Mouse (Mus musculus) layer of hippocampus, adult 18-20 months (tissue): ENCODE measurements around the gene Tspan18. TPM values are rescaled to one million over a fixed set of nuclear protein-coding genes. Genes with fewer than 3 reads are reported as not detected.

Source experiments
- DNase-seq, 2 experiments: peaks; one replicate each; pipeline ENCODE4 v3.0.0; 2022; ENCODE audit warnings: low spot score in 2 of 2
- total RNA-seq, 2 experiments: library from RNA; stranded (reverse); gene quantifications; 2 replicates each; pipeline ENCODE4 v1.2.3; 2021

The Tspan18 gene
- total RNA-seq, 2 experiments from 2014 or later, result 27.8 to 31.3 TPM

DNA sequence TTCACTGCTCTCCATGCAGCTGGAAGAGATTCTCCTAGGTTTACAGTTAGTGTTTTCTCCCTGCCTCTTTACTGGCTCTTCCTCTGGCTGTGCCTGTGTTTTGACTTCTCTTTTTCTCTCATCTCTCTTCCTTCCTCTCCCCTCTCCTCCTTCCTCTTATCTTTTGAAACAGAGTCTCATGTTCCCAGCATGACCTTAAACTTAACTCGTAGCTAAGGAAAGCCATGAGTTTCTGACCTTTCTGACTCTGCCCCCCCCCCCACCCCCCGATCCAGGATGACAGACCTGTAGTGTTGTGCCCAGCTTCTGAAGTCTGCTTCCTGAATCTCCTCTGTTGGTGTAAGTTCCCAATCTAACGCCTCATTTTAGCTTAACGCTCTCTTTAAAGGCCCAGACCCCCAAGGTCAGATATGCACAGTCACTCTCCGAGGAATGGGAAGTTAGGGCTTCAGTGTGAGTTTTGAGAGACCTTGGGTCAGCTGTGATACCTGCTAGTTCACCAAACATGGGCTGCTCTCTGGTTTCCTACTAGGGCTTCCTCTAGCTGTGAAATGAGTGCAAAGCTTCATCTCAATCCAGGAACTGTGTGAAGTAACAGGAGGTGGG, 11.5 kb upstream of the Tspan18 start:
- DNase-seq, result no peak

GRCm38 (mm10) chr2:93339373-93340106, 5.2 kb upstream of the Tspan18 start:
- DNase-seq, result no peak

DNA sequence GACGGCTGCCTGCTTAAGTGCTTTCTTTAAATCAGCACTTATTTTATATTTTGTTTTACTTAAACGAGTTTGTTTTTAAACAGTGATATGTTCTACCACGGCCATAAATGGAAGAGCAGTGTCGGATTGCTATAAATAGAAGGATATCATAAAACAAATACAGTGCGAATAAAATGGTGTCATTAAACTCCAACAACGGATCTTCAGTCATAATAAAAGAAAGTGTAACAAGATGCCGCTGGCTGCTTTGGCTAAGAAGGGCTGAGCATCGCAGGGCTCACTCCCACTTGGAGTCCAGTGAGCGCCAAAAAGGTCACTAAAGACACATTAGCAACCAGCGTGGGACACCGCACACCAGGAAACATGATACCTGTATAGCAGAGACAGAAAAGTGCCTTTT, 1.7 kb upstream of the Tspan18 start:
- DNase-seq, result no peak

DNA sequence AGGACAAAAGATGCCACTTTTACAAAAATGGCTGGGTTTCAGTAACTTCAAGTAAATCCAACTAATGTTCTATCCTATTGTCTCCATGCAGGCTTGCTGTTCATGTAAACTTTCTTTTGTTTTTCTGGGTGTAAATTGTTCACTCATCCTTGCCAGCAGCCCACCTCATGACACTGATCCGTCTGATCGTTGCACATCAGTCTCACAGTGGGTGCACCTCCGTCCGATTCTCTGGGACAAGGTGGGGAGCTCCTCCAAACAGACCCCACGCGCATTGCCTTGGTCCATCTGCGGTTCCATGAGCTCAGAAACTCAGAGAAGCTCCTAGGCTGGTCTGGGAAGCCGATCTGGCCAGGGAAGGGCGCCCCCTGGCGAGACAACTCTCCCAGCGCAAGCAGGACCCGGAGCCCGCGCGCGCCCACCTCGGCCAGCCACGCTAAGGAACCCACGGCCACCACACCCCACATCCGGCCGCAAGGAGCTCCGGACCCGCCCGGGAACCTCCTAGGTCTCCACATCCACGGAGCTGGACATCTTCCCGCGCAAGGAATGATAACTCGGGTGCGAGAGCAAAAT, 976 bp downstream of the Tspan18 start:
- DNase-seq, result peak; percentile 75 to 87

GRCm38 (mm10) chr2:93332277-93332676, 2.0 kb downstream of the Tspan18 start:
- no peak for DNase-seq

GRCm38 (mm10) chr2:93331121-93331520, 3.2 kb downstream of the Tspan18 start:
- peak in 1 of 2 experiments; percentile 60 for DNase-seq

DNA sequence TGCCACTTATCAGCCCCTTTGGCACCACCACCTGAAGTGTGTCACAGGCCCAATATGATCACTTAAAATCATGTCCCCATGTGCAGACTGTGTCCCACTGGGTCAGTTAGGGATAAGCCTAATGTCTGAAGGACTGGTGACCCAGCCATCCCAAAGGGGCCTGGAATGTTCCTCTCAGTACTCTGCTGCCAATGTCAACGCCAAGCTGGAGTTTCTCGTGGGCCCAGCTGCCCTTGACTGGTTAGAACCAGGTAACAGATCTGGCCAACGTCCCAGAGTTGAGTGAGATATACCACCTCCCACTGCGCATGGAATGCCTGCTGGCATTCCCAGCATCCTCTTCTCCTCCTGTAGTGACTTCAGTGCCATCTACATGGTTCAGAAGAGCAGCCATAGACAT, 5.2 kb downstream of the Tspan18 start:
- no peak for DNase-seq

- DNase-seq, result peak; percentile 20 to 63
Measured at GRCm38 (mm10) chr2:93327915-93328555, 6.3 kb downstream of the Tspan18 start.

DNA sequence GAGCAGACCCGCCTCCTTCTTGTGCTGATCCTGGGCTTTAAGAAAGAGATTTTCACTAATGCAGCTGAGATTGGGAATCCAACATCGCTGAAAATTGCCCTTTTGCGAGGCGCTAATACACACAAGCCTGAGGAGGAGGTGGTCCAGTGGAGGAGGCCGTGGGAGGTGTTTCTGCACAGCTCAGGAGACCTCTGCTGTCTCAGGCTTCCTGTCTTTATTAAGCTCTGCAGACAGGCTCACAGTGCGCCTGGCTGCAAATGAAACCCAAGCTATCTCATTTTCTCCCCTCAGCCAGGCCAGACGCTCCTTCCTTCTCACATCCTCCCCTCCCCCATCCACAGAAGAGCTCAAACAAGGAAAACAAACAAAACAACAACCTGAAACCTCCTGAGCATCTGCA, 9.6 kb downstream of the Tspan18 start:
- DNase-seq, result no peak

DNA sequence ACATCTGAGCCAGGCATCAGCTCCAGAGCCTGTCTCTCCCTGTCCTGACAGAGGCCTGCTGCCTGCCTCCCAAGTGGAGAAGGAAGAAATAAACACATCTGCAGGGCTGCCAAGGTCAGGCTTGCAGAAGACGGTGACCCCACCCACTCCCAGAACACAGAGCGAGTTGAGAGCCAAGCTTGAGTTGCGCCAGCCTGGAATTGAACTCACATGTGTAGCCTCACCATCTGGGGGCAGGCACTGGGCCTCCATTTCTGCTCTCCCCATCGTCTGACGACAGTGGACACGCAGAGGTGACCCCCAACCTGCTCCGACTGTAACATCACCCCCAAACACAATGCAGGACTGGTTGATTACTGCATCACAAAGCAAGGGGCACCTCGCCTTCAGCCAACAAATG, 12.4 kb downstream of the Tspan18 start:
- DNase-seq, result no peak

DNA sequence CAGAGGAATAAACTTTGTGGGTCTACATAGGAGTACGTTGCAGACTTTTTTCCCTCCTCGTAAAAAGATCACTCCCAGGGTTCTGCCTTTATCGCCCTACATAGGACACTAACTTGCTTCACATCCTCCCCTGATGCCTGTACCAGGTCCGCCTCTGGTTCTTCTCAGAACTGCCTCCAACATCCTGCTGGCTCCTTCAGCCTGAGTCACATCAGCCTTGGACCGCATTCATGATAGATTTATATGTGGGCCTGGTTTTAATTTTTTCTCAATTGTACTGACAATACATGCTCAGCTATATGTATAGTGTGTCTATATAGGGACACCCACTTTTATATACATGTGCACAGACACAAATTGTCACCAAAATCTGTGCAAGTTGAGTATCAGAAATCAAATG, 14.0 kb downstream of the Tspan18 start:
- DNase-seq, result no peak

GRCm38 (mm10) chr2:93319598-93319997, 14.7 kb downstream of the Tspan18 start:
- DNase-seq, result no peak

DNA sequence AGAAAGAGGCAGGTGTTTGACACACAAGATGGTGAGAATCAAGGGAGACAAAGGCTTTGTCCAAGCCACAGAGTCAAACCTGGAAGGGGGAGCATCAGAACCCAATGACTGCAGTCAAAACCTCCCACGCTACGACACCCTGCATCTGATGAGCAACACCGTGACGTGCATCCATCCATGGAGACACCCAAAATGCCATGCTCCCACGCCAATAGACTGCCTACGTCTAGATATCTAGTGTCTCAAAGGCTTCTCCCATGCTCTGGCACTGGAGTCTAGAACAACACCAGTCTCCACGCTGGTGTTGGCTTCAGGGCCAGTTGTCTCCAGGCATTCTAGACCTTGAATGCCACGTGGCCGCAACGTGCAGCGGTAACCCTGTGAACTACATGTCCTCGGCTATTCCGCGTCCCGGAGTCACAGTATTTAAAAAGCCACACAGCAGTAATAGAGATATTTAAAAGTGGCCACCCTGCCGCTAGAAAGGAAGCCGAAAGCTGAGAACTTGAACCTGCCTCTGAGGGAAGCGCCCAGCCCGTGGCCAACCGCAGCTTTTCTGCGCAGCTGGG, 15.4 kb downstream of the Tspan18 start:
- DNase-seq, result peak; percentile 37 to 73

DNA sequence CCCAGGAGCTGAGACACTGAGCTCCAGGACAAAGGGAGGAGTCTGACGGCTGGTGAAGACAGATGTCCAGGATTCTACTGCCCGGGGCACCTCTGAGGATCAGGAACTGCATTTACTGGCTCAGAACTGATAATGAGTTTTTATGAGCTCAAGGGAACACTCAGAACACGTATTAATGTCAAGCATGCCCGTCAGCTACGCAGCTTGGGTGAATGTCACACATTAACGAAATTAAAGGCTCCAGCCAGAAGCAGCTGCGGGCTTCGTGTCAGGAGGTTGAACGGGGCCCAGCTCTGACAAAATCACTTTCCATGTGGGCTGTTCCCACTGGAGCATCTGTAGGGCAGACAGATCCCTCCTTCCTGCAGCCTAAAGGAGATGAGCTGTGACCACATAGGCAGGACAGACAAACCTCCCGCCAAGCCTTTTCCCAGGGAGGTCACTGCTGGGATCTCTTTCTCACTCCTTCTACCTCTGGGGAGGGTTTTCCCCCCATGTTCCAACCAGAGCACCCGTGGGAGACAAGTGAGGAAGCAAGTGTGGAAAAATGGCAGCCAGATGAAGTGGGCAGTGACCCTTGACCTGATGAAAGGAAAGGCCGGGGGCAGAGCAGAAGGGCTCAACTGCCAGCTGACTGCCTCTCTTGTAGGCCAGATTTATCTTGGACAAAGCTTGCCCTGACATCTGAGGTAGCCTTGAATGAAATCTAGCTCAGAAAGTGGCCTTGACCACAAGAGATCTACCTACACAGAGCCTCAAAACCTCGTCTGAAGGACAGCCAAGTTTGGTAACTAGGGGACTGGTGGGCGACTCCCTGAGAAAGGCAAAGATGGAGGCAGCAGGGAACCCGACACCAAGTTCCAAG, 20.3 kb downstream of the Tspan18 start:
- no peak for DNase-seq

DNA sequence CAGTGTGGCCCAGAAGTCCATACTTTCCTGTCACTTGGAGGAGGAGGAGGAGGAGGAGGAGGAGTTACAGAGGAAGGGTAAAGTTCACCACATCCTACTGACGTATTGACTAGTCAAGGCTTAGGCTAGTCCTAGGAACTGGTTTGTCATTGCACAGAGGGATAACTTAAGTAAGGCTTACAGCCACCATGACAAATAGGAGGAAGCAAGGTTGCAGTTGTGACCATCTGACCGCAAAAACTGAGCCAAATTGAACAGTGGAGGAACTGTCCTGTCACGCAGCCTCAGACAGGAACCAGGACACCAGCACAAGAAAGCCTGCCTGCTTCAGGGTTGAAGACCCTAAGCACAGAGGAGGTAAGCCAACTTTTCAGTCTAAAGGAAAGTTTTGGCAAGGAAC, 21.8 kb downstream of the Tspan18 start:
- no peak for DNase-seq

DNA sequence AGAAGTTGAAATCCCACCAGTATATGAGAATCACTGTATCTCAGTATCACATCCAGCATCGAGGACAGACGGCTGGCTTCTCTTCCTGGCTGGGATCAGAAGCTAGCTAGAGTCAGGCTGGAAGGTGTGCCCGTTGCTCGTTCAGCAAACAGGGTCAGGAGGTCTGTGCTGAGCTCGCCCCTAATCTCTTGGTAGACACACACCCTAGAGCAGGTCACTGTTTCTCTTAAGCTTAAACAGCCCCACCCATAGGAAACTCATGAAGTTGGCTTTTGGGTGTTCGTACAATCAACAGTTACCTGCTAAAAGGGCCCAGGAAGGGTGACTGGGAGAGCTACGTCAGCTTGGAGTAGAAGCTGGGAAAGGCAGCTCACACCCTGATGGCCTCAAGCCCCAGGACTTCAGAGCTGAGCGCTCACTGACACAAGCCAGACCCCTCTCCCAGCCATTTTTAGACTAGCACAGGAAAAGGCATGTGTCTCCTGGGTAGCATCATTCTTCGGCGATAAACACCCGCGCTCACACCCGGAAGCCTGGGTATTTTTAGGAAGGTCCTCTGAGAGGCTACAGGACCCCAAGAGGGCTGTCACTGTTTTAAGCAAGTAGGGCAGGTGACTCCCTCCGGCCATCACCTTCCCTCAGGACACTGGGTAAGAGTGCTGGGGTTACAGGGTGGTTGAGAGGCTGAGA, 24.4 kb downstream of the Tspan18 start:
- DNase-seq, result no peak

DNA sequence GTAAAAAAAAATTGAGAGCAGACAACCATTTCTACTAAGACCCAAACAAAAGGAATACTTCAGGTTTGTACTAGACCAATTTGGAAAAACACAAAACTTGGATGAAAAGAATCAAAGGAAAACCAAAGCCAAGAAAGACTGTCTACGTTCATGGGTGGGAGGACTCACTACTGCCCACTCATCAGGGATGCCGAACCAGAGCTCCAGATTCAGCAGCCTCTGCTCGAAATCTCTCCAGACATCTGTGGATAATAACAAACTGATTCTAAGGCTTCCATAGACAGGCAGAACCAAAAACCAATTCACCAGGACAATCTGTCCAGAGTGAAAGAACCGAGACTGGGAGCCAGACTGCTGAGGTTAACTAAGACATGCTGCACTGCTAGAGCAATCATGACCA, 27.4 kb downstream of the Tspan18 start:
- DNase-seq, result no peak

- no peak for DNase-seq
Measured at GRCm38 (mm10) chr2:93304273-93304634, 30.1 kb downstream of the Tspan18 start.

DNA sequence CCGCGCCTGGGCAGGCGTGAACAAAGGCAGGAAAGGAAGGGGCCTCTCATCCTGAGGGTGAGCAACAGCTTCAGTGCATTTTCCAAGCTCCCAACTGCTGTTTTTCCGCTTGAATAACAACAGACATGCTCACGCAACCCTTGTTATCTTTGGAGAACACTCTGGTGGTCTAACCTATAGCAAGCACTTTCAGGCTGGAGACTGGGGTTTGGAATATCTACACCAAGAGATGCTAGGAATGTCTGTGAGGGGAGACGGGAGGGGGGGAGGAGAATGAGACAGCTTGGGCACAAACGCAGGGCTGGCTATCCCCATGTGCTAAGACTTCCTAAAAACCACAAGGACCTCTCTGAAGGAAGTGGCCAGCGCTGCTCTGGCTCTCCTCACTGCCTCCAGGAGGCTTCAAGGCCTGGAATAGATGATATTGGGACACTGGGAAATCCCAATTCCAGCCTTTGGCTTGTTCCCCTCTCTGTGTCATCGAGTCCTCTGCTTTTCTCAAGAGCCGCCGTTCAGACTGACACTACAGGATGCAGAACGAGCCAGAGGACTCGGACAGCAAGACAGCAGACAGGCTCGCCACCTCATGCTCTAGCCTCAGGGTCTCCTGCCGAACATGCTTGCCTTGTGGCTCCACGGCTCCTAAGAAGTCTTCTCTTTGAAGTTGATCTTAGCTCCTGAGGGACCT, 30.6 kb downstream of the Tspan18 start:
- DNase-seq, result no peak

- no peak for DNase-seq
Measured at GRCm38 (mm10) chr2:93303260-93303584, 31.1 kb downstream of the Tspan18 start.
